Mouse (Mus musculus) natural killer cell, adult 2 months (primary cell): Measurements from ENCODE around the gene Mink1.

ENCODE experiments used
- DNase-seq, 2 experiments: peaks; one replicate each; pipeline ENCODE4 v3.0.0; 2022; ENCODE audit warnings: low spot score in 2 of 2

Gene Mink1

DNA sequence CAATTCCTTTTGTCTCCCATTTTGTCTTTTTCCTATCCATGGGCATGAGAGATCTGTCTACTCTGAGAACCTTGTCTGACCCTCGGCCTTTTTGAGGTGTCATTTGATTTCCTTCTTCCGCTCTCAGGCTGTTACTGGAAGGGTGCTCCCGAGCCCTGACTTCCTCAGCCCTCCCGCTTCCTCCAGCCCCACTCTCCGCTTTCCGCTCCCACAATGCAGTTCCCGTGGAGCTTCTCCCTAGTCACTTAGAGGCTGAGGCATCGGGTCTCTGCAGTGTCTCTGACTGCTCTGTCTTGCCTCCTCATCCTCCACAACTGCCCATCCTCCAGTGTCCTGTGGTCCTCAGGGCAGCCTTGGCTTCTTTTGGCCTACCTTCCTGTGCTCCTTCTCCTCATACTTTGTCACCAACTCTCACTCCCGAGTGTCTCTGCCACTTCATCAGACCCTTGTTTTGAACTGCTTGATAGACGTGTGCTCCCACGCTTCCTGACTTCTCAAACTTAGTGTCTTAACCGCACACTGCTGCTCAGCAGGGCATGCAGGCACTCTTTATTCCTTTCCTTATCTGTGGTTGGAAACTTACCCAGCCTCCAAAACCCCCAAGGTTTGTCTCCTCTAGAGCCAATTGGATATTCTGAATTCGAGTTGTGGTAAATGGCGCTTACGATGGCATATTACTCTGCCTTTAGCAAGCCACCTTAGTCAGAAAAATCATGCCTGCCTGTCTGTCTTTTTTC lies 31.7 kb downstream of the Mink1 start:
- no peak for DNase-seq

DNA sequence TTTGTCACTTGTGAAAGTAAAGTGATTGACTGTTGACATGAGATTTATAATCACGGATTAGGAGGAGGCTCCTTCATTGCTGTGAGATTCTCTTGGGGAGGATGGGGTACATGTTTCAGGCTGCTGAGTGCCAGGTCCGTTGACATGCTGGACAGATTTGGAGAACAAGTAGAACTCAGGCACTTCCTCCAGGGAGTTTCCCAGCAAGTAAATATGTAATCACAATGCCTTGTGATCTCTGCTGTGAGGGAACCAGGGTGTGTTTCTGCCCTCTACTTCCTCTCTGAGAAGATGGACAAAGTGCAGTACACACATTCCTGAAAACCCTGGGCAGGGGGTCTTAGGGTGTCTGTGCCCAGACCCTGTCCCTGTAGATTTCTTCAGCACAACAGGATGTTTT lies 33.0 kb downstream of the Mink1 start:
- DNase-seq = no peak

DNA sequence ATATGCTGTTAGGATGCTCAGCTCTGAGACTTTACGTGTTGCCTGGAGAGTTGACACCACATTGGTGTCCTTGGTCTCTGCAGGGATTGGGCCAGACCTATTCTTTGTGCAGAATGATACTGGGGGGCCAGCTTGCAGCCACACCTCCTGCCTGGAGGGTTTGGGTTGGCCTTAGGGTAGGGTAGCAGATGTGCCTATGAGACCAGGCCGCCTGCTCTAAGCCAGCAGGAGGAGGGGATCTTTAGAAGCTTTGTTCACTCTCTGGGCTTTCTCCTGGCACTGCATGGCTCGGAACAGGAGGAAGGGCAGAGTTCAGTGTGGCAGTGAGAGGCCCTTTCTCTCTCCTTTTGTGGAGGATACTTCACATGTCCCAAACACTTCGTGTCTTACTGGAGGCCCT lies 33.4 kb downstream of the Mink1 start:
- no peak for DNase-seq

DNA sequence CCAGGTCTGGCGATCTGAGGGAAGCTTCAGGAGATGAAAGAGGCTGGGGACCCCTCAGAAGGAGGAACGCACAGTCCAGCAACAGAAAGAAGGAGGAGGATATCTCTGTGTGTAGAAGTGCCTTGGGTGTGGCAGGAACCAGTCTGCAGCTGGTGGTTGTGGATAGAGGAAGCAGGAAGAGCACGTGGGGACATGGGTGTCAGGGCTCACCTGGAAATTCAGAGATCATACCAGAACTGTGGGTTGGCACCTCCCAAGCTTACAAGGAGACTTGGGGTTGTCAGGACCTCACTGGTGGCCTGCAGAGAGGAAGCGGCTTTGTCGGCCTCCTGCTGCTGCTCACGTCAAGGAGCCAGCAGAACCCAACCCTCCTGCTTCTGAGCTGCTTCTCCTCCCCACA lies 34.6 kb downstream of the Mink1 start:
- DNase-seq = peak; percentile 31 to 33

DNA sequence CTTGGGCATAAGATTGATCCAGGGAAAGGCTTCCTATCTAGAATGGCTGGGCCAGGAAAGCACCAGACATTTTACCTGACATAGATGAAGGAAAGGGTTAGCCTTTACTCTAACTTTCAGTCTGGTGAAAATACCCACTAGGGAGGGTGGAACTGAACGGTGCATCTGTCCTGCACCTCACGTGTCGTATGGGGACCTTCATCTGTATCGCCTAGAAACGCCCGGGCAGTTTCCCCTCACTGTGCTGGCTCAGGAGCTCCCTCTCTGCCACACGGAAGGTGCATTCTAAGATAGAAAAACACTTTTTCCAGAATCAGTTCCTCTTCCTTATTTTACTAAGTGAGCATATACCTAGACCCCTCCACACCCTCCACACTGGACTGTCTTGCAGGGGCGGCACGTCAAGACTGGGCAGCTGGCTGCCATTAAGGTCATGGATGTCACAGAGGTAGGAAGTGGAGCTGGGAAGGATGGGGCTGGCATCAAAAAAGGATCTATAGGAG lies 35.8 kb downstream of the Mink1 start:
- no peak for DNase-seq

DNA sequence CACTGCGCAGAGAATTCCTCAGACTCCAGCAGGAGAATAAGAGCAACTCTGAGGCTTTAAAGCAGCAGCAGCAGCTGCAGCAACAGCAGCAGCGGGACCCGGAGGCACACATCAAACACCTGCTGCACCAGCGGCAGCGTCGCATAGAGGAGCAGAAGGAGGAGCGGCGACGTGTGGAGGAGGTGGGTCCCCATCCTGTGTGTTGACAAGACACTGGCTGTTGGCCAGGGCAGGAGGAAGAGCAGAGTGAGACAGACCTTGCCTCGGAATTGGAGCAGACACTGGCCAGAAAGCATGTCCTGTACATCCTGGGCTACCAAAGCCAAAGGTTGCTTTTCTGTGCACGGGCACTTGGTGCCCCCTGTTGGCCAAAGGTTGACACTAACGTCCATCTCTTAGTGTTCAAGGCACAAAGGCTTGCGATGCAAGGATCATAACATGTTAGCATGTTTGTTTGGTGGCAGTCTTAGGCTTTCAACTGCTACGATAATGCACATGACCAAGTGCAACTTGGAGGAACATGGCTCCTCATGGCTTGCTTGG lies 42.4 kb downstream of the Mink1 start:
- peak; percentile 57 to 74 for DNase-seq

DNA sequence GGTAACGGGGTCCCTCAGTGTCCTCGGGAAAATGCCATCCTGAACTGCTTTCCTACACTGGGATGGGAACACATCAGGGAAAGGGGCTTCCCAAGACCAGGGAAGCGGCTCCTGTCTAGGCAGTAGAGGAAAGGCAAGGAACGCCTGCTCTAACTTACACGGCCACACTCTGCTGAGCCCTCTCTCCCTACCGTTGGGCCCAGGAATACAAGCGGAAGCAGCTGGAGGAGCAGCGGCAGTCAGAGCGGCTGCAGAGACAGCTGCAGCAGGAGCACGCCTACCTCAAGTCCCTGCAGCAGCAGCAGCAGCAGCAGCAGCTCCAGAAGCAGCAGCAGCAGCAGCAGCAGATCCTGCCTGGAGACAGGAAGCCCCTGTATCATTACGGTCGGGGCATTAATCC lies 44.0 kb downstream of the Mink1 start:
- no peak for DNase-seq

DNA sequence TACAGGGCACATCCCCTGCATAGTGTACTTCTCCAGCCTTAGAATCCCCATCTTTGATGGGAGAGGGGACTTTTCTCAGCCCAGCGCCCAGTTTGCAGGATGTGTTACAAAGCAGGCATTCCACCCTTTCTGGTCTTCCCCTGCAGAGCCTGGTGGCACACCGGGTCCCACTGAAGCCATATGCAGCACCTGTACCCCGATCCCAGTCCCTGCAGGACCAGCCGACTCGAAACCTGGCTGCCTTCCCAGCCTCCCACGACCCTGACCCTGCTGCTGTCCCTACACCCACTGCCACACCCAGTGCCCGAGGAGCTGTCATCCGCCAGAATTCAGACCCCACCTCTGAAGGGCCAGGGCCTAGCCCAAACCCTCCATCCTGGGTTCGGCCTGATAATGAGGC lies 44.9 kb downstream of the Mink1 start:
- DNase-seq = no peak

DNA sequence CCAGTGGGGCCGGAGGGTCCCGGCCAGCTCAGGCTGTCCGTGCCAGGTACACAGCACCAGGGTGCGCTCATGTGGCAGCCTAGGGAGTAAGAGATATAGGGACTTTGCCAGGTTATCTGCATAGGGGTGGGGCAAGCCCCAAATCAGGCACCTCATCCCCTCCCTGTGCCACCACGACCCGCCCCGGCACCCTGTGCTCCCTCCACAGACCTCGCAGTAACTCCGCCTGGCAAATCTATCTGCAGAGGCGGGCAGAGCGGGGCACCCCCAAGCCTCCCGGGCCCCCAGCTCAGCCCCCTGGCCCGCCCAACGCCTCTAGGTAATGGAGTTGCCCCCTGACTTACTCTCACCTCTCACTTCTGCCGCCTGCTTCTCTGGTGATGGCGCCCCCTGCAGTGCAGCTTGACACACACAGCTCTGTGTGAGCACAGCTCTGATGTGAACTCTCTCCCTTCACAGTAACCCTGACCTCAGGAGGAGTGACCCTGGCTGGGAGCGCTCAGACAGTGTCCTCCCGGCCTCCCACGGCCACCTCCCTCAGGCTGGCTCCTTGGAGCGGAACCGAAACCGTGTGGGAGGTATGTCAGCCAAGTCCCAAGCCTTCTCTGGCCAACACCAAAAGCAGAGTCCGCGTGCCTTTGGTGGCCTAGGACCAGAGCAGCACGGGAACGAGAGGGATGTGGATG lies 45.8 kb downstream of the Mink1 start:
- DNase-seq = peak in 1 of 2 experiments; percentile 42

DNA sequence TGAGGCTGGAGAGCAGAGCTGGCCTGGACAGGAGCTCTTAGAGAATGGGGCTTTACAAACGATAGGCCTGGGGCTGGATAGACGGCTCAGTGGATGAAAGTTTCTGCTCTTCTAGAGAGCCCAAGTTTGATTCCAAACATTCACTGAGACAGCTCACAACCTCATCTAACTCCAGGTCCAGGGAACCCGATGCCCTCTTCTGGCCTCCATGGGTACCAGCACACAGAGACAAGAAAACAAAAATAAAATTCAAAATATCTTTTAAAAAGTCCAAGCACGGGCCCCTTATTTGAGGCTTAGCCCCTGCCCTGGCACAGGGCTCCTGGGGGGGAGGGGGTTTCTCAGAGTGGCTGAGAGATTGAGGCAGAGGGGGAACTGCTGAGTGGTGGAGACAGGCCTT lies 48.1 kb downstream of the Mink1 start:
- no peak for DNase-seq

DNA sequence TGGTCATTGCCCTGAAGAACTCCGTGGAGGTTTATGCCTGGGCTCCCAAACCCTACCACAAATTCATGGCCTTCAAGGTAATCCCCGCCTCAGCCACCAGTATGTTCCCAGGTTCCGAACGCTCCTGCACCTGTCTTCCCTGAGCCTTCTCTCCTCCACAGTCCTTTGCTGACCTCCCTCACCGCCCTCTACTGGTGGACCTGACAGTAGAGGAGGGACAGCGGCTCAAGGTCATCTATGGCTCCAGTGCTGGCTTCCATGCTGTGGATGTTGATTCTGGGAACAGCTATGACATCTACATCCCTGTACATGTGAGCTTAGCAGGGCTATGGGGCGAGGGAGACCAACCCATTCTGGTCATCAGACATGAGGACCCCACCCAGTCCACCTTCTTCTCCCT lies 49.8 kb downstream of the Mink1 start:
- DNase-seq = no peak

DNA sequence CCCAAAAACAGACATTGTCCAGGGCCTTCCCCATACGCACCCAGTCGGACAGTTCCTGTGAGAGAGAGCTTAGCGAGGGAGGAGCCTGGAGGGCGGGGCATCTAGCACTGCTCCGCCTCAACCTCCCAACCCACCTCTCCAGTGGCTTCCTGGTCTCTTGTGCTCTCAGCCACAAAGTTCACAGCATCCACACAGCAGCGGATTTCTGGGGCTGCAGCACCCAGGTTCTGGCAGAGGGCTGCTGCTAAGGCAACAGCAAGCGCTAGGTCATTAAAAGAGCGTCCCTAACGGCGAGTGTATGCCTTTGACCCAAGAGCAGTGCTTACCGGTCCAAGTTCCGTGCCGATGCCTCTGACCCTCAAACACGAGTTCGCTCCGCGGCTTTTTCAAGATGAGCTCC lies 52.4 kb downstream of the Mink1 start:
- peak; percentile 74 to 80 for DNase-seq

DNA sequence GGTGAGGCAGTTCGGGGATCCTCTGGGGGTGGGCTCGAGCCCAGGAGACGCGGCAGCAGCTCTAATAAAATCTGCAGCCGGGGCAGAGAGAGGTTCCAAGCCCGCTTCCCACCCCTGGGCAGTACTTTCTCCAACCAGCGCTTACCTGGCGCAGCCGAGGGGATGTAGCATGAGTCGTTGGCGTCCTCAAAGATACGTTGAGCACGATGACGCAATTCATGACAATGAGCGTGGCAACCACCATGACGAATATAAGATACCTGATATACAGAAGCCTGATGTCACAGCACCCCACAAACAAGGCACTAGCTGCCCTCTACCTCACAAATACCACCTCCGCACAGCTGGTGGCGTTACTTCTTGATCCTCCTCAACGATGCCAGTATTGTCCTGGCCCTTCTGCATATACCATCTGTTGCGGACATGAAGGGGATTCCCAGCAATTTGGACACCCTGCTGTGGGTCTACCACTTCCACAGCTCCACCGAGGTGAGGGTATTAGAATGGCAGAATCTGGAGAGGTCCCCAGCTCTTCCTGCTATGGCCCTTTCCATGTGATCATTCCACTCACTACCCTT lies 52.9 kb downstream of the Mink1 start, which contains the start of gene 4930544D05Rik:
Gene 4930544D05Rik (plus strand): TSS at position 333 of the 578 bp plus-strand sequence.
- peak; percentile 46 to 62 for DNase-seq

DNA sequence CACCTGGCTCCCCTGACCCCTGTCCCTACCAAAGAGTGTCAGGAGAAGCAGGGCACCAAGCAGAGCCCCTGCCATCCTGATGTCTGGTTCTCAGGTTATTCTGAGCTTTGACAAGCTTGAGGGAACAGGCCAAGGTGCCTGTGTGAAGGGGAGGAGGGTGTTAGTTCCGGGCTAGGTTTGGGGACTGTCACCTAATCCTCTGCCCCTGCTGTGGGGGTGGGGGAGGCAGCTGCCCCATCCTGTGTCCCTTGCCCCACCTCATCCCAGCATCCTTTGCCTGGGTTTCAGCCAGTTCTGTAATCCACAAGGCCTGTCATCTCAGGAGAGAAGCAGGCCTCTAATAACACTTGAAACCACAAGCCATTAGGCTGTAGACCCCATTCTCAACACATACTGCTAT lies 56.4 kb downstream of the Mink1 start, which contains the start of gene Chrne:
Gene Chrne (minus strand): TSS at position 116 of the 400 bp plus-strand sequence.
- peak; percentile 36 to 50 for DNase-seq

DNA sequence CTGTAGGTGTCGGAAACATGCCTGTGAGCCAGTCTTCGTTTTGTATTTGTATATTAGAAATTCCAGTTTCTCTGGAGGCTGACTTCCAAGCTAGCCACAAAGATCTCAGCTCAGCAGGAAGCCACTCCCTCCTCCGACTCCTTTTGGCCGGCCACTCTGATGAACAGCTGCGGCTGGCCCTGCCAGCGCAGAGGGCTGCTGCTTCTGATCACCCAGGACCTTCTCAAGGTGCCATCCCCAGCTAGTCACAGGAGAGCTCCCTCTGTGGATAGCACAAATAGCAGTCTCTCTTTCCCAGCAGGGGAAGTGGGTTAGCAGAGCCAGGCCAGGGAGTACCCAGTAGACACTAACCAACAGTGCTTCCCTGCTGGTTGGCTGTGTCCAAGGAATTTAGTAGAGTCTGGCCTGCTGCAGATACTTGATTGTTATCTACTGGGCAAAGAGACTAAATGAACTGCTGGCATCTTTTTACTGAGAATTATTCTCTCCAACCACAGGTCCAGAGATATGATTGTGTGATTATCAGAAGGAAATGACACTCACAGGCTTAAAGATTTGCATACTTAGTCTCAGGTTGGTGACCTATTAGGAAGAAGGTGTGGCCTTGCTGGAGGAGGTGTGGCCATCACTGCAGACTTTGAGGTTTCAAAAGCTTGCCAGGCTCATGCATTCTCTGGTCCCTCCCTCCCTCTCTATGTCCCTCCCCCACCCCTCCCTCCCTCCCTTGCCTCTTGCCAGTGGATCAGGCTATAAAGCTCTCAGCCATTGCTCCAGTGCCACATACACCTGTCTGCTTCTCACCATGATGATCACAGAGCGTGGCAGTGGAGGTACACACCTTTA lies 59.5 kb downstream of the Mink1 start:
- peak; percentile 42 to 43 for DNase-seq

DNA sequence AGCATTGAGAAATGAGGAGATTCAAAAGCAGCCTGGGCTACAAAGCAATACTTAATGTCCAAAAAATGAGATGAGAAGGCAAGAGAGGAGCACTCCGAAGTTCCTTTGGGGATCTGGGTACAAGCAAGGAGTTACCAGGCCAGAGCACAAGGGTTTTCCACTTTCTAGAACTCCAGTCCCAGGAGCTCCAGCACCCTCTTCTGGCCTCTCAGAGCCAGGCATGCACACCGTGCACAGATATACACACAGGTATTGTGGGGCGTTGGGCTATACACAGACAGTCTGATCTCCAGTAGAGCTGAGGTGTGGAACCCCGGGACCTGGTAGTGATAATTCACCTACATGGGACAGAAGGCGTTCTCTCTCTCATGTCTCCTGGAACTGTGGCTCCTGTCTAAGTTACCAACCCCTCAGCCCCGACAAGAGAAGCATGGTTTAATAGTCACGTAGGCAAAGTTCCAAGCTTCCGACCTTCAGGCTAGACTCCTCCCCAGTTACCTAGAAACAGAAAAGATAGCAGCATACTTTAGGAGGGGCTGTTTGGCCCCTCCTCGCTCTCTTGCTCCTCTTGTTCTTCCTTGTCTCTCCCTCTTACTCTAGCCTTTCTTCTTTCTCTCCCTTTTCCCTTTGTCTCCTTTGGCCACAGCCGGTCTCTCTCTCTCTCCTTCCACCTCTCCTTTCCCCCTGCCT lies 60.5 kb downstream of the Mink1 start:
- DNase-seq = no peak

DNA sequence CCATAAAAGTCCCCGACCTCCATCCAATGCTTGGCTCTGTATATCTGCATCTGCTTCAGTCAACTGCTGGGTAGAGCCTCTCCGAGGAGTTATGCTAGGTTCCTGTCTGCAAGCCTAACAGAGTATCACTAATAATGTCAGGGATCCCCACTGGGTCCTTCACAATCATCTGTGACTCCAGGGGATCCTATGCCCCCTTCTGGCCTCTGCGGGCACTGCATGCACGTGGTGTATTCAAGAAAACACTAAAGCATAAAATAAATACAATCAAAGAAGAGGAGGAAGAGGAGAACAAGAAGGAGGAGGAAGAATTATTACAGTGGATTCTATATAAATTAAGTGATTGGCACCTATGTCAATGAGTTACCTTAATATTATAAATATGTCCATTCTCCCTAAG lies 62.8 kb downstream of the Mink1 start:
- DNase-seq = peak; percentile 40 to 64

DNA sequence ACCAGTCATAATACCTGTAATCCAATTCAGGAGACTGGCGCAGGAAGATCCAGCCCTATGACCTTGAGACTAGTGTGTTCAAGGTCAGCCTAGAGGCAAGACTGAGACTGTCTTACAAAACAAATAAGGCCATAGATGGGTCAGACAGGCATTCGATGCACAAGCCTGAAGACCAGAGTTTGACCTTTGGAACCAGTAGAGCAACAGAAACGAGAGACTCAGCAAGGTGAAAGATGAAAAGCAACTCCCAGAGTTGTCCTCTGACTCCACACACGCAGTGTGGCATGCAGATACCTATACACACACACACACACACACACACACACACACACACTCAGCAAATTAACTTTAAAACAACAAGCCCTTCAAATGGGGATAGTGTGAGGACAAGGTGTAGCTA lies 64.2 kb downstream of the Mink1 start:
- DNase-seq = no peak

DNA sequence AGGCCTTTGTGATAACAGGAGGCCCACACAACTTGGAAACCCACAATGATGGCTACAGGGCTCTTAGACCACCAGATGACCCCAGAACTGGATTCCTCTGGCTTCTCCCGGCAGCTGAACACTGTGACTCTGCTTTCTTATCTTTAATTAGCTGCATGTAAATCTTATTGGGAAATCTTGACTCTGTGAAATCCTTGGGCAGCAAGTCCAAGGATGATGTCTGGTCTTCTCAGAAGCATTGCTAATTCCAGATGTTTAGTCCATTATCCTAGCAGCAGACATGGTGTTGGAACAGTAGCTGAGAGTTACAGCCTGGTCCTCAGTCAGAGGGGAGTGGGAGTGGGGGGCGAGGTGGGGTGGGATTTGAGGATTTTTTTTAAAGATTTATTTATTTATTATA lies 65.8 kb downstream of the Mink1 start:
- no peak for DNase-seq

DNA sequence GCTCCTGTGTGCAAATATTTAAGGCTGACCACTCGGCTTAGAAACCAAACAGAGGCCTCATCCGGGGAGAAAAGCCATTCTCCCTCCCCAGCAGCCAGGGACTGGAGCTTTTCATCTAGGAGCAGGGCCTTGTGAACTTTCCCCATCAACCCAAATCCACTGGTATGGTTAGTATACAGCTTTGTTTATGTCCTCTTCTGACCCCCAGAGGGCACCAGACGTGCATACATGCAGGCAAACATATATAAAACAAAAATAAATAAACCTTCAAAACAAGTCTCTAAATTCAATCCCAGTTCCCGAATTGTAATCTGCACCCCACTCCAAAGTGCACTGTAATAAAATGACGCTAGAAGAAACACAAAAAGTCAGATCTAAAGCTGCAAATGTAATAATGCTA lies 66.9 kb downstream of the Mink1 start:
- peak in 1 of 2 experiments; percentile 49 for DNase-seq

DNA sequence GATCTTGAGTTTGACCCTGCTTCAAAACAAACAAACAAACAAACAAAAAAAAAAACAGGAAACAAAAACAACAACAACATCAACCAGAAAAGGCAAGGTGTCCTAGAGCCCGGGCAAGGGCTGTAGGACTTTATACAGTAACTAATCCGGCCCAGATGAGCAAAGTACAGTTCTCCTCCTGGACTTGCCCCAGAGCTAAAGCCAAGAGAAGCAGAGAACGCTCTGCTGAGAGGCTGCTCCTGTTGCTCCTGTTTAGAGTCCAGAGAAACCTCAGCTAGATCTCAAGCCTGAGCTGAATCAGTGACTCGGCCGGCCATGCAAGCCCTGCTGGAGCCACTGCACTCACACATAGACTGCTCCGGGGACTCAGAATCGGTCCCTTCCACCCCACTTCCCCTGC lies 67.4 kb downstream of the Mink1 start:
- no peak for DNase-seq
